Mouse (Mus musculus): ENCODE data around the gene Nme6. TPM values are rescaled to one million over a fixed set of nuclear protein-coding genes. Genes with fewer than 3 reads are reported as not detected.

Nme6 gene
- polyA plus RNA-seq, 1 experiment = 159 TPM

GRCm38 (mm10) chr9:109806695-109807293 lies 25.8 kb upstream of the Nme6 start:
- TF ChIP-seq POLR2A (IDR thresholded peaks at IDR 0.05; ENCODE audit: control insufficient read depth, low read depth, low read length) (no peak), CTCF (IDR thresholded peaks at IDR 0.05; ENCODE audit: control insufficient read depth, insufficient read depth, insufficient replicate concordance, low read depth, low read length) (no peak)
- Histone ChIP-seq H3K4me3 (ENCODE audit: control insufficient read depth, low read depth, low read length) (no peak overlapping the region), H3K36me3 (ENCODE audit: control insufficient read depth, insufficient read depth, low read length) (no peaks in the 10 kb centered on the region)

GRCm38 (mm10) chr9:109807898-109808297 lies 24.7 kb upstream of the Nme6 start:
- Histone ChIP-seq H3K4me1 (ENCODE audit: control insufficient read depth, insufficient read depth, low read length) (no peaks in the 10 kb centered on the region), H3K27me3 (ENCODE audit: control insufficient read depth, insufficient read depth, low read length) (no peaks in the 10 kb centered on the region), H3K4me3 (ENCODE audit: control insufficient read depth, low read depth, low read length) (no peak overlapping the region), H3K36me3 (ENCODE audit: control insufficient read depth, insufficient read depth, low read length) (no peaks in the 10 kb centered on the region), H3K27ac (ENCODE audit: control insufficient read depth, insufficient read depth, low read depth, low read length) (no peak overlapping the region)
- TF ChIP-seq POLR2A (IDR thresholded peaks at IDR 0.05; ENCODE audit: control insufficient read depth, low read depth, low read length) (no peak), CTCF (IDR thresholded peaks at IDR 0.05; ENCODE audit: control insufficient read depth, insufficient read depth, insufficient replicate concordance, low read depth, low read length) (no peak)

More at GRCm38 (mm10) chr9:109806695-109807293, 25.8 kb upstream of the Nme6 start:
- Histone ChIP-seq H3K27me3 (ENCODE audit: control insufficient read depth, insufficient read depth, low read length) (no peaks in the 10 kb centered on the region), H3K27ac (ENCODE audit: control insufficient read depth, insufficient read depth, low read depth, low read length) (no peak overlapping the region), H3K4me1 (ENCODE audit: control insufficient read depth, insufficient read depth, low read length) (no peaks in the 10 kb centered on the region)

GRCm38 (mm10) chr9:109811980-109812379 lies 20.6 kb upstream of the Nme6 start, which contains the start of gene Spink8:
Spink8 (plus strand) TSS chr9:109812280.
- Histone ChIP-seq H3K27me3 (ENCODE audit: control insufficient read depth, insufficient read depth, low read length) (no peaks in the 10 kb centered on the region), H3K4me3 (ENCODE audit: control insufficient read depth, low read depth, low read length) (no peak within 1 kb of the TSS), H3K36me3 (ENCODE audit: control insufficient read depth, insufficient read depth, low read length) (no peaks in the 10 kb centered on the region), H3K27ac (ENCODE audit: control insufficient read depth, insufficient read depth, low read depth, low read length) (no peak within 1 kb of the TSS), H3K4me1 (ENCODE audit: control insufficient read depth, insufficient read depth, low read length) (no peaks in the 10 kb centered on the region)
- no peak for TF ChIP-seq CTCF (IDR thresholded peaks at IDR 0.05; ENCODE audit: control insufficient read depth, insufficient read depth, insufficient replicate concordance, low read depth, low read length)
- TF ChIP-seq POLR2A (IDR thresholded peaks at IDR 0.05; ENCODE audit: control insufficient read depth, low read depth, low read length) = no peak

- Histone ChIP-seq H3K36me3 (ENCODE audit: control insufficient read depth, insufficient read depth, low read length) (no peaks in the 10 kb centered on the region), H3K4me1 (ENCODE audit: control insufficient read depth, insufficient read depth, low read length) (no peaks in the 10 kb centered on the region), H3K4me3 (ENCODE audit: control insufficient read depth, low read depth, low read length) (no peak overlapping the region), H3K27me3 (ENCODE audit: control insufficient read depth, insufficient read depth, low read length) (no peaks in the 10 kb centered on the region), H3K27ac (ENCODE audit: control insufficient read depth, insufficient read depth, low read depth, low read length) (no peak overlapping the region)
- TF ChIP-seq POLR2A (IDR thresholded peaks at IDR 0.05; ENCODE audit: control insufficient read depth, low read depth, low read length) (no peak), CTCF (IDR thresholded peaks at IDR 0.05; ENCODE audit: control insufficient read depth, insufficient read depth, insufficient replicate concordance, low read depth, low read length) (no peak)
Observed at GRCm38 (mm10) chr9:109813424-109813823, 19.1 kb upstream of the Nme6 start.

- TF ChIP-seq POLR2A (IDR thresholded peaks at IDR 0.05; ENCODE audit: control insufficient read depth, low read depth, low read length) = no peak
- no peak for TF ChIP-seq CTCF (IDR thresholded peaks at IDR 0.05; ENCODE audit: control insufficient read depth, insufficient read depth, insufficient replicate concordance, low read depth, low read length)
- Histone ChIP-seq H3K4me3 (ENCODE audit: control insufficient read depth, low read depth, low read length) (no peak overlapping the region), H3K27me3 (ENCODE audit: control insufficient read depth, insufficient read depth, low read length) (no peaks in the 10 kb centered on the region), H3K36me3 (ENCODE audit: control insufficient read depth, insufficient read depth, low read length) (no peaks in the 10 kb centered on the region), H3K4me1 (ENCODE audit: control insufficient read depth, insufficient read depth, low read length) (no peaks in the 10 kb centered on the region), H3K27ac (ENCODE audit: control insufficient read depth, insufficient read depth, low read depth, low read length) (no peak overlapping the region)
Observed at GRCm38 (mm10) chr9:109816341-109816740, 16.2 kb upstream of the Nme6 start.

GRCm38 (mm10) chr9:109825739-109826138 lies 6.8 kb upstream of the Nme6 start:
- Histone ChIP-seq H3K36me3 (ENCODE audit: control insufficient read depth, insufficient read depth, low read length) (no peaks in the 10 kb centered on the region), H3K27ac (ENCODE audit: control insufficient read depth, insufficient read depth, low read depth, low read length) (no peak overlapping the region), H3K27me3 (ENCODE audit: control insufficient read depth, insufficient read depth, low read length) (no peaks in the 10 kb centered on the region), H3K4me3 (ENCODE audit: control insufficient read depth, low read depth, low read length) (no peak overlapping the region), H3K4me1 (ENCODE audit: control insufficient read depth, insufficient read depth, low read length) (no peaks in the 10 kb centered on the region)
- TF ChIP-seq CTCF (IDR thresholded peaks at IDR 0.05; ENCODE audit: control insufficient read depth, insufficient read depth, insufficient replicate concordance, low read depth, low read length) (no peak), POLR2A (IDR thresholded peaks at IDR 0.05; ENCODE audit: control insufficient read depth, low read depth, low read length) (no peak)

- H3K27ac ChIP-seq (ENCODE audit: control insufficient read depth, insufficient read depth, low read depth, low read length) = no peak overlapping the region
- H3K4me3 ChIP-seq (ENCODE audit: control insufficient read depth, low read depth, low read length) = no peak overlapping the region
- no peaks in the 10 kb centered on the region for H3K4me1 ChIP-seq (ENCODE audit: control insufficient read depth, insufficient read depth, low read length)
- H3K36me3 ChIP-seq (ENCODE audit: control insufficient read depth, insufficient read depth, low read length) = no peaks in the 10 kb centered on the region
- H3K27me3 ChIP-seq (ENCODE audit: control insufficient read depth, insufficient read depth, low read length) = no peaks in the 10 kb centered on the region
- TF ChIP-seq POLR2A (IDR thresholded peaks at IDR 0.05; ENCODE audit: control insufficient read depth, low read depth, low read length) (no peak), CTCF (IDR thresholded peaks at IDR 0.05; ENCODE audit: control insufficient read depth, insufficient read depth, insufficient replicate concordance, low read depth, low read length) (no peak)
Observed at GRCm38 (mm10) chr9:109826181-109826580, 6.4 kb upstream of the Nme6 start.

Data from testis, adult 2 months (tissue).